Mouse (Mus musculus) Muller cell, postnatal 12 days (primary cell): ENCODE measurements at regions not wholly inside any gene's neighbourhood (a gene's known extent, or its start where the extent isn't known, plus 50 kb on each side); places are given as distances from the start of the nearest gene placed in this dataset.

Source experiments
- DNase-seq: peaks from one replicate; pipeline ENCODE4 v3.0.0-alpha.2; 2015; ENCODE audit errors: inconsistent ontology term

DNA sequence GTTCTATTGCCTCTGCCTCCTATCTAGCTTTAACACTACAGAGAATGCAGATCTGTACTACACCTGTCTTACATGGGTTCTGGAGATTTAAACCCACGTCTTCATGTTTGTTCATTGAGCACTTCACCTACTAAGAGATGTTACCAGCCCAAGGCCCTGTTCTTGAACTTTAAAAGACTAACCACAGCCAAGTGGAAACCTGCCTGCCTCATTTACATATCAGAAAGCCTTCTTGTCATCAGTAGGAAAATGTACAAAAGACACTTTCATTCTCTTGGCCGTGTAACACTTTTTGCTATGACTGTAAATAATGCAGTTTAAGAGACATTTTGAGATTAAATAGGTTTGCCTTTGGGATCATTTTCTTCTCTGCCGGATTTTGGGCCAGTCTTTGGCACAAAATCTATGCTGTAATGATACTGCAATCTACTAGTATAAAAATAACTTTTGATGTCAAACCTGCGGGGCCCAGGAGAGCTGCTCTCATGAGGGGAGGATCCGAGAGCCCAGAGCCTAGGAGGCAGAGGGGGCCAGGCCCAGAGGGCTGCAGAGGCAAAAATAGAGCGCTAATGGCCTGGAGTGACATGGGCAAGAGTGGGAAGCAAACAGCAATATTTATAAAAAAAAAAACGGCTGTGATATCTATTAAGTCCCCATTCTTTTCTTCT, 318.4 kb upstream of the Myo3a start:
- DNase-seq = no peak

GRCm38 (mm10) chr2:21909481-21909966, 317.8 kb upstream of the Myo3a start:
- peak; percentile 86 for DNase-seq

- peak; percentile 97 for DNase-seq
Observed at GRCm38 (mm10) chr2:21917804-21918690, 309.3 kb upstream of the Myo3a start.

DNA sequence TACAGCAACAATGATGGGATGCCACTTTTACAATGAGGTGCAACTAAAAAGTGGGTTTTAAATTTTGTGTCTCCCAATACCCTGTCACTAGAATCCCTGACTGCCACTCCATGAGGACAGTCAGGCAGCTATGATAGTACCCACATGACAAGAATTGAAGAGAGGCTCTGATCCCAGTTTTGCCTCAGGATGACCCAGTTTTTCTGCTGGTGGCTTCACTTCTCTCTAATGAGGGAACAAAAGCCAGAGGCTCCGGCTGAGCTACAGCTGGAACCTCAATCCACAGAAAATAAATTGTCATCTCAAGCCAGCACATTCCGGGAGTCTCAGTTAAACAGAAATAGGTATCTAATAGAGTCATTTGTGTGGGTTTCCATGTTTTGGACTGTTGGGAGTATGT, 308.2 kb upstream of the Myo3a start:
- DNase-seq = peak; percentile 89

DNA sequence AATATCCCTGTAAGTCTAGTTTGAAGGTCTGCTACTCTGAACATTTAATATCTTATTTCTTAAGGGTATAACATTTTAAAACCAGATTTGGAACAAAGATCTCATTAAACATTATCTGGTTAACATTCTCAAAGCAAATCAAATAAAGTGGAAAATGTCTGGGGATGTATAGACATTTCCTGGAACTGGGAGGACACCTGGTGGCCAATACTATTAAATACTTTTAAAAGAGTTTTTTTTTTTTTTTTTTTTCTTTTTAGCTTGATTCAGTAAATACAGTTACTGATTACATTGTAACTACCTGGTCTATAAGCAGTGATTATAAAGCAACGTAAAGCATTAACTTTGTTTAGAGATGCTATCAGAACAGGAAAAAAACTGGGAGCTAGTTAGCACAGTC, 299.6 kb upstream of the Myo3a start:
- DNase-seq = peak; percentile 39

DNA sequence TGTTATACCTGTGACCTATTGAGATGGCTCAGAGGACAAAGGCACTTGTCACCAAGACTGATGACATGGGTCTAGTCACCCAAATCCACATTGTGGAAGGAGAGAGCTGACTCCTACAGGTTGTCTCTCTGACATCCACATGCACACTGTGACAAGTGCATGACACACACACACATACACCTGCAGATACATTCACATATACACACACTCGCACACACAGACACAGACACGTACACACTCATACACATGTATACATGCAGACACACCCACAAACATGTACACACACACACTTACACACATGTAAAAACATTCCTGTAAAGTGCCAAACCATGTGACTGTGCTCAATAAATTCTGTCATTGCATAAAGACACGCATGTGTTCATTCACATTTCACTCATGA, 287.3 kb upstream of the Myo3a start:
- DNase-seq = no peak

GRCm38 (mm10) chr2:21940797-21941487, 286.4 kb upstream of the Myo3a start:
- DNase-seq = peak; percentile 51

DNA sequence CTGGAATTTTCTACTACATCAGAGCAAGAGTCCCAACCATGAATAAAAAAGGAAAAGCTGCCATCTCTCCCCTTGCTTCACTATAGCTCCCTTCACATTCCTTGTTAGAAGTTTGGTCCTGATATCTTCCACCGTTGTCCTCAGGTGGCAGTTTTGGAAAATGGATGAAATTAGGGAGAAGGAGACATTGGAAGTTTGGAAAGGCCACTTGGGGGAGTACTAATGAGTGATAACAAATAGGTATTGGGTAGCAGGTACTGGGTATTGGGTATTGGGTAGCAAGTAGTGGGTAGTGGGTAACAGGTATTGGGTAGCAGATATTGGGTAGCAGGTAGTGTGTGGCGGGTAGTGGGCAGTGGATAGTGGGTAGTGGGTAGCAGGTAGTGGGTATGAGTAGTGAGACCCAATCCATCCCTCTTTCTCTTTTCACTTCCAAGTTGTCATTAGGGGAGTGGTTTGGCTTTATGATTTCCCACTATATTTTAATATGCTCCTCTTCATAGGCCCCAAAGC, 285.8 kb upstream of the Myo3a start:
- no peak for DNase-seq

DNA sequence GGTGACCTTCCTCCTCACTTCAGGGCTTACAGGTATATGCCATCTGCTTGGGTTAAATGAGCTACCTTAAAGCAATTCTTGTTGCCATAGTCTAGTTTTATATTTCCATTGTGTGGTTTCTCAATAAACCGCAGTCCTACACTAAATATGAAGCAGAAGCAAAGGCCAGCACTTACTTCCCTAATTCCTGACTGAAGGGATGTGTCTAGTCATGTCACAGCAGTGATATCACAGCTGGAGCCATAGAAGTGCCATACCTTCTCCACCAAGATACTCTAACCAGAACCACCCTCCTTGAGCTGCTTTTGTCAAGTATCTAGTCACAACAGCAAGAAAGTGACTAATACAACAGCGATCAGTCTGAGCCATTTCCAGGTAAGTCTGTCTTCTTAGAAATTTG, 283.6 kb upstream of the Myo3a start:
- no peak for DNase-seq

DNA sequence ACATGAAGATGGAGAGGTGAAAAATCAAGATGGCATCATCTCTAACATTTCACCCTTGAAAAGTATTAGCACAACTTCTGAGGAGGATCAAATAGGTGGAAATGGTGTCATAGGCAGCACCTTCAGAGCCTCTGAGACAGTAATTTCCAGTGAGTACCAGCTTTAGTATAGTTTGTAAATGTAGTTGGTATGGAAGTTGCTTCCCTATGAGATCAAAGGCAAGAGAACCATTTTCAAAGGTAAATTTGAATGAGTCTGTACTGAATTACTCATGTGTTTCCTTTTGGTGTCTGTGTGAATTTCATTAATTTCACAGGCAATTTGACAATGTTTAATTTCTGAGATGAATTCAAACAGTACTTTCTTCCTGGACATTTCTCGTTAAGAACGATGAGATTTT, 280.8 kb upstream of the Myo3a start:
- DNase-seq = no peak

- DNase-seq = no peak
Observed at GRCm38 (mm10) chr2:21951279-21951678, 276.0 kb upstream of the Myo3a start.

DNA sequence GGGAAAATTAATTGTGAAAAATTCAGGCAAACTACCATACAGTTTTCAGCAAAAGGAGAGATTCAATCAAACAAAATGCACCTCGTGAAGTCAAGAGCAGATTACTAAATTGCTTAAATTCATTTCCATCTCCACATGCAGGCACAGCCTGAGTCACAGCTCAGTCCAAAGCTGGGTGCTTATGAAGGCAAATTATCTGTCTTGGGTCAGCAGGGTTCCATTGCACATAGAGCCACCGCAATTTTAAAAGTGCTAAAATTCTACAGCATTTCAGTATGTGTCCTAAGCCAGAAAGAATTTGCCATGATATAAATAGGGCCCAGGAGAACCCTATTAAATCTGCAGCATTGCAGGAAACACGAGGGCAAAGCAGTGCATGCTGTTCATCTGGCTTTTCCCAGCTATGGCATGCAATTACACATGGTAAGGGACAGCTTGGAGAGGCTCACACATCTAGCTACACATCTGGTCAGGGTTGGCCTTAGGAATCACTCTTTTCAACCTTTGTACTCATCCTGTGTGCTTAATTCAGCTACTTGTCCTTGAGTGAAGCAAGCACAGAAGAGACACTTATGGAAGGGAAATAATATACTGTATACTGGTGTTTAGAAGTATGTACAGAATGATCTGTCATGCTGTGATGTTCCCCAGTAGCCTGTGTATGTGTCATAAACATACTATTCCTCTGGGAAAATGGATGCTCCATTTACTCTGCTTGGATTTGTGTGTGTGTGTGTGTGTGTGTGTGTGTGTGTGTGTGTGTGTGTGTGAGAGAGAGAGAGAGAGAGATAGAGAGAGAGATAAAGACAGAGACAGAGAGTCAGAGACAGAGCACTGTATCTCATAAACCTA, 271.0 kb upstream of the Myo3a start:
- no peak for DNase-seq

DNA sequence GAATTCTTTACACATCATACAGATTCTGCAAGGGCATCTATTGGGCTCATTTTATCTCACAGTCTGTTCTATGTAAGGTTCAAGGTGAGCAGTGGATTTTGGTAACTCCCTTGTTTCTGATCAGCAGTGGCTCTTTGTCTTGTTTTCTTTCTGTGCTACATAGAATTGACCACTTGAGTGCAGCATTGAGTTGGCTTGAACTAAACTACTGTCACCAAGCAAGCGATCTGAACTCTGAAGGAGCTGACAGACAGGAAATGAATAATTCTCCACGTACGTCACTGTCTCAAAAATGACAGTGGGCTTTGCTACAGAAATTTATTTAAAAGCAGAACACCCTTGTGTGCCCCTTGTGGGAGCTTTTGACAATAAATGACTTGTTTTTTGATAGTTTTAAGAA, 268.9 kb upstream of the Myo3a start:
- DNase-seq = peak; percentile 71

- DNase-seq = no peak
Observed at GRCm38 (mm10) chr2:21958802-21959201, 268.5 kb upstream of the Myo3a start.

- DNase-seq = no peak
Observed at GRCm38 (mm10) chr2:21963343-21964026, 263.8 kb upstream of the Myo3a start.

- DNase-seq = no peak
Observed at GRCm38 (mm10) chr2:21964027-21964605, 263.2 kb upstream of the Myo3a start.

DNA sequence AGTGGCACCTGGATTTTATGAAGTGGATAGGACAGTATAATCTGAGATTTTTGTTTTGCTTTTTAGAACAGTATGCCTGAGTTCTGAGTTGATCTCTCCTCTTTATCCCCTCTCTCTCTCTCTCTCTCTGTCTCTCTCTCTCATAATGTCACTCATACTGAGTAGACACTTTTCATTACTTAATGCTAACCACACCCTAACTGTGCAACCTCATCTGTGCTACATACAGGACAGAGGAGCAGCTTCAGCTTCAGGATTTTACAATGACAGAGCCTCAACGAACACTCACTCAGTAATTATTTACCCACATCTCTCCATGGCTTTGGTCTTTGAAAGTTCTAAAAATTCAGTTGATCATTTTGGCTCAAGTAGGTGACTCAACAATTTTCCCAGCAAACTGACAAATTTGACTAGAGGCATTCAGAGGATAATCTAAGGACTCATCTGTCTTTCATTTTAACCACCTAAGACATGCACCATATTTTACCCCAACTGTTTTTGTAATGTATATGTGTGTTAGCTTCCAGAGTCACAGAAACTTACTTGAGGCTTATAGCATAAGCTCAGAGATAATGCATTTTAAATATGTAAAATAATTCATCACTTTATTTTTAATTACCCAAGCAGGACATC, 256.4 kb upstream of the Myo3a start:
- no peak for DNase-seq

- no peak for DNase-seq
Observed at GRCm38 (mm10) chr2:21974599-21974998, 252.7 kb upstream of the Myo3a start.

- no peak for DNase-seq
Observed at GRCm38 (mm10) chr2:21975547-21975946, 251.8 kb upstream of the Myo3a start.

- no peak for DNase-seq
Observed at GRCm38 (mm10) chr2:21976337-21976736, 251.0 kb upstream of the Myo3a start.
